Mouse (Mus musculus): ENCODE measurements around the gene Grm4.

DNA sequence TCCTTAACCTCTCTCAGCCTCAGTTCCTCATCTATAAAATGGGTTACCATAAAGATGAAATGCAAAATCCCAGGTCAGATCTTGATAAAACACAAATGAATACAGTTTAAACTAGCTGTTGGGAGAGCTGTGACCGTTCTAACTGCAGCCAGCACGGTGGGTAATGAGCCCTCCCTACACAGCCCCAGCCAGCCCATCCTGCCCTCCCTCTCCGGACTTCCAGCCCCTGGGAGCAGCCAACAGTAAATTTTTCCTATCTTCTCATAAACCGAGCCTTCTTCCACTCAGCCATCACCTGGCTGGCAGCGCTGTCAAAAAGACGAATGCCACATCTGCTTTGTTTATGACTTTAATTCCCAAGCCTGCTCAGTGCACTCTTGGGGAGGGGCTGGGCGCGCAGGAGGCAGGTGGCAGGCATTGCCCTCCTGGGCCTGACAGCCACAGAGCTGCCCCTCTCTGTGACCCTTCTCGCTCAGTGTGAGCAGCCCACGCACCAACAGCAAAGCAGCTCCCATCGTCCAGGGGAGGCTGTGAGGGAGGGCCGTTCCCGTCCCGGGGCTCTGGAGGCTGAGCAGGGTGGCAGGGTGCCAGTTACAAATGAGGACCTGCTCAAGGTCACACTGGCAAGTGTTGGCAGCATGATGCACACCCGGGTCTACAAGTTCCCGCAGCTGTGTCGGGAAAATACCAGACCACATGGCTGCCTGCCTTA lies 75.7 kb downstream of the Grm4 start:
- no peak for TF ChIP-seq CTCF (IDR thresholded peaks at IDR 0.05; ENCODE audit: insufficient read depth, low read length)
- no peak for TF ChIP-seq POLR2A (IDR thresholded peaks at IDR 0.05; ENCODE audit: borderline replicate concordance, extremely low read depth, low read depth, low read length)

Measured in lung, adult 2 months (tissue).